Comparison of ENCODE assay signal across 25 mouse cellular contexts in genomic region chr16:18185715-18186449, GRCm38 (mm10). TPM values are rescaled to one million over a fixed set of nuclear protein-coding genes. Genes with fewer than 3 reads are reported as not detected.
DNase-seq lines count a peak whose midpoint lies in the region; ATAC-seq lines count a peak whose summit lies in the region.
"Had no signal": no experiment of that assay in that cellular context is flagged by ENCODE, and none has a peak within 500 bp of the region (broad histone marks: within the 10 kb centered on the region; RNA-seq: fewer than 3 reads in every experiment).

No protein-coding gene starts in this region.

- H3K9me3 ChIP-seq in hindbrain, embryonic 15.5 days, result no peaks in the 10 kb centered on the region
- H3K9me3 ChIP-seq in hindbrain, embryonic 14.5 days (ENCODE audit: control insufficient read depth, low read length), result no peaks in the 10 kb centered on the region
- no peaks in the 10 kb centered on the region for H3K9me3 ChIP-seq in intestine, embryonic 16.5 days (ENCODE audit: control insufficient read depth, low read length)
- H3K9me3 ChIP-seq: embryonic facial prominence, embryonic 13.5 days; midbrain, embryonic 15.5 days had no signal

- no peak for DNase-seq in hindbrain, embryonic 14.5 days (ENCODE audit: low spot score)
- DNase-seq in embryo, embryonic 10.5 days (ENCODE audit: low spot score), result peak; percentile 28
- DNase-seq in mesoderm, embryonic 11.5 days (ENCODE audit: low read depth, low spot score), result peak; percentile 62
- no peak for DNase-seq in cerebellum, adult 9-10 months
- no peak for DNase-seq in gastrocnemius, postnatal 25 days
- DNase-seq: adrenal gland, adult 8-10 months; cerebellum, postnatal 25 days; heart, adult 2 months; kidney, adult 8-10 months; lung, adult 2 months; lung, postnatal 4 days; right cerebral cortex, postnatal 4 days; thymus, postnatal 14 days had no signal

- H3K36me3 ChIP-seq in hindbrain, embryonic 15.5 days, result no peaks in the 10 kb centered on the region
- no peaks in the 10 kb centered on the region for H3K36me3 ChIP-seq in hindbrain, embryonic 14.5 days (replicated peaks; ENCODE audit: control insufficient read depth, insufficient read depth)
- H3K36me3 ChIP-seq in intestine, embryonic 16.5 days (ENCODE audit: control insufficient read depth, insufficient read depth, low read length), result no peaks in the 10 kb centered on the region
- H3K36me3 ChIP-seq: embryonic facial prominence, embryonic 13.5 days; midbrain, embryonic 15.5 days had no signal

- 82% methylated on average over 8 of the region's 8 CpGs for WGBS in hindbrain, embryonic 15.5 days
- WGBS in hindbrain, embryonic 14.5 days, result 84% methylated on average over 8 of the region's 8 CpGs
- 28% methylated on average over 8 of the region's 8 CpGs for WGBS in intestine, embryonic 16.5 days

- H3K27ac ChIP-seq in hindbrain, embryonic 15.5 days (replicated peaks), result no peak overlapping the region
- H3K27ac ChIP-seq in hindbrain, embryonic 14.5 days, result no peak overlapping the region
- no peak overlapping the region for H3K27ac ChIP-seq in intestine, embryonic 16.5 days (ENCODE audit: low read length)
- H3K27ac ChIP-seq: embryonic facial prominence, embryonic 13.5 days; heart, adult 2 months; left cerebral cortex, adult 2 months; midbrain, embryonic 15.5 days had no signal

- no peaks in the 10 kb centered on the region for H3K27me3 ChIP-seq in hindbrain, embryonic 15.5 days
- no peaks in the 10 kb centered on the region for H3K27me3 ChIP-seq in hindbrain, embryonic 14.5 days (ENCODE audit: control insufficient read depth, insufficient read depth, low read length)
- no peaks in the 10 kb centered on the region for H3K27me3 ChIP-seq in intestine, embryonic 16.5 days (replicated peaks; ENCODE audit: control insufficient read depth, insufficient read depth, low read length)
- H3K27me3 ChIP-seq: embryonic facial prominence, embryonic 13.5 days; midbrain, embryonic 15.5 days had no signal

- ATAC-seq in hindbrain, embryonic 15.5 days (ENCODE audit: low FRiP score, low read depth), result peak; percentile 39; the same call in 1 of the 2 replicates
- ATAC-seq in hindbrain, embryonic 14.5 days (ENCODE audit: low FRiP score), result no peak
- peak; percentile 77 for ATAC-seq in intestine, embryonic 16.5 days
- ATAC-seq: forebrain, embryonic 16.5 days; midbrain, embryonic 15.5 days had no signal

- H3K9ac ChIP-seq in hindbrain, embryonic 15.5 days, result no peak overlapping the region
- no peak overlapping the region for H3K9ac ChIP-seq in hindbrain, embryonic 14.5 days
- no peak overlapping the region for H3K9ac ChIP-seq in intestine, embryonic 16.5 days (ENCODE audit: low read depth, low read length)
- H3K9ac ChIP-seq: embryonic facial prominence, embryonic 13.5 days; midbrain, embryonic 15.5 days had no signal

- H3K4me1 ChIP-seq in hindbrain, embryonic 15.5 days (replicated peaks), result peaks cover 6% of the 10 kb centered on the region; the same call in 1 of the 2 replicates
- 0 out of 2 replicates have a peak, but pooled peaks cover 7% of the 10 kb centered on the region for H3K4me1 ChIP-seq in hindbrain, embryonic 14.5 days (replicated peaks; ENCODE audit: control insufficient read depth, insufficient read depth, low read length)
- peaks cover 29% of the 10 kb centered on the region for H3K4me1 ChIP-seq in intestine, embryonic 16.5 days (ENCODE audit: control insufficient read depth, insufficient read depth, low read length)
- H3K4me1 ChIP-seq: embryonic facial prominence, embryonic 13.5 days; midbrain, embryonic 15.5 days had no signal

- H3K4me3 ChIP-seq in hindbrain, embryonic 15.5 days, result no peak overlapping the region
- H3K4me3 ChIP-seq in hindbrain, embryonic 14.5 days (replicated peaks; ENCODE audit: low read length), result no peak overlapping the region
- no peak overlapping the region for H3K4me3 ChIP-seq in intestine, embryonic 16.5 days (ENCODE audit: low read length)
- H3K4me3 ChIP-seq: embryonic facial prominence, embryonic 13.5 days; heart, adult 2 months; left cerebral cortex, adult 2 months; midbrain, embryonic 15.5 days had no signal

- no peak overlapping the region for H3K4me2 ChIP-seq in hindbrain, embryonic 15.5 days
- H3K4me2 ChIP-seq in hindbrain, embryonic 14.5 days (replicated peaks), result no peak overlapping the region
- H3K4me2 ChIP-seq in intestine, embryonic 16.5 days (ENCODE audit: low read depth, low read length), result no peak overlapping the region
- H3K4me2 ChIP-seq: embryonic facial prominence, embryonic 13.5 days; midbrain, embryonic 15.5 days had no signal

RNA-seq across cellular contexts. Expression of gene Ccdc188, which starts 31.8 kb away (rescaled TPM):
- not detected in 2 replicates for polyA plus RNA-seq in hindbrain, embryonic 15.5 days (2015; fragmentation: Nextera tagmentation; extraction: Ambion mirVana)
- not detected in 2 replicates for polyA plus RNA-seq in hindbrain, embryonic 14.5 days (2014; fragmentation: Nextera tagmentation; extraction: Ambion mirVana)
- polyA plus RNA-seq in intestine, embryonic 16.5 days (2015; fragmentation: Nextera tagmentation; extraction: Ambion mirVana), result not detected in 2 replicates
- not detected for total RNA-seq in gastrocnemius, postnatal 25 days (2021)
- total RNA-seq: adrenal gland, adult 8-10 months; gastrocnemius, adult 18-20 months; heart, adult 2 months; layer of hippocampus, adult 8-10 months; left cerebral cortex, adult 2 months; liver, adult 2 months had no signal
- polyA plus RNA-seq: embryonic facial prominence, embryonic 13.5 days; forebrain, embryonic 16.5 days; heart, adult 2 months; heart, embryonic 16.5 days; hindbrain, embryonic 11.5 days; liver, adult 2 months; lung, adult 2 months had no signal

RNA-seq across cellular contexts. Expression of gene Zdhhc8, which starts 49.1 kb away (rescaled TPM):
- polyA plus RNA-seq in hindbrain, embryonic 15.5 days (2015; fragmentation: Nextera tagmentation; extraction: Ambion mirVana), result 16.3 and 19.7 TPM in 2 replicates
- 14.8 and 16.4 TPM in 2 replicates for polyA plus RNA-seq in hindbrain, embryonic 14.5 days (2014; fragmentation: Nextera tagmentation; extraction: Ambion mirVana)
- 4.1 TPM in 2 replicates for polyA plus RNA-seq in intestine, embryonic 16.5 days (2015; fragmentation: Nextera tagmentation; extraction: Ambion mirVana)
- total RNA-seq in gastrocnemius, postnatal 25 days (2021), result 10 to 100 TPM; 21.6 to 26.6 TPM

RNA-seq across cellular contexts. Expression of gene Rtn4r, which starts 58.4 kb away (rescaled TPM):
- polyA plus RNA-seq in hindbrain, embryonic 15.5 days (2015; fragmentation: Nextera tagmentation; extraction: Ambion mirVana), result 24.7 and 25.5 TPM in 2 replicates
- 22.7 and 26.2 TPM in 2 replicates for polyA plus RNA-seq in hindbrain, embryonic 14.5 days (2014; fragmentation: Nextera tagmentation; extraction: Ambion mirVana)
- 0.73 and 2.4 TPM in 2 replicates for polyA plus RNA-seq in intestine, embryonic 16.5 days (2015; fragmentation: Nextera tagmentation; extraction: Ambion mirVana)
- under 1 TPM in 1 of 2 experiments, not detected in 1; 0.13 TPM for total RNA-seq in gastrocnemius, postnatal 25 days (2021)
- total RNA-seq: CH12.LX; liver, adult 2 months had no signal
- polyA plus RNA-seq: liver, adult 2 months had no signal

Comparison
In these comparisons a context has a peak if more than half of its experiments do, and no peak if none do; other contexts are left out.
1. DNase-seq: peak in embryo, embryonic 10.5 days (single experiment) and mesoderm, embryonic 11.5 days (single experiment); none in hindbrain, embryonic 14.5 days (single experiment), cerebellum, adult 9-10 months (single experiment) and gastrocnemius, postnatal 25 days (single experiment).